Mouse (Mus musculus) erythroid progenitor cell, adult 5-6 weeks (primary cell): ENCODE measurements around the gene Rtp4. TPM values are rescaled to one million over a fixed set of nuclear protein-coding genes. Genes with fewer than 3 reads are reported as not detected.

Experiments used
- ATAC-seq: replicated peaks from 2 replicates; pipeline ENCODE4 v1.8.0; 2016; ENCODE audit warnings: moderate number of reproducible peaks, mild to moderate bottlenecking, moderate TSS enrichment, inconsistent platforms; ENCODE audit not compliant: poor library complexity, low FRiP score, severe bottlenecking
- total RNA-seq, 2 experiments: library from RNA; stranded (forward) in 1 of 2; stranded (reverse) in 1 of 2; fragments of 150-400 nt in 1 of 2; fragments of 186-747, 209-891 nt in 1 of 2; gene quantifications; 2 replicates each; pipeline versions ENCODE4 v1.2.3 to v1.2.4; 2015 to 2017; ENCODE audit warnings: low replicate concordance in 2 of 2

Gene Rtp4
- total RNA-seq, 2 experiments from 2014 or later, result 7.2 to 16.3 TPM

GRCm38 (mm10) chr16:23557669-23558068 is 37.6 kb downstream of the Rtp4 start:
- ATAC-seq, result no peak

DNA sequence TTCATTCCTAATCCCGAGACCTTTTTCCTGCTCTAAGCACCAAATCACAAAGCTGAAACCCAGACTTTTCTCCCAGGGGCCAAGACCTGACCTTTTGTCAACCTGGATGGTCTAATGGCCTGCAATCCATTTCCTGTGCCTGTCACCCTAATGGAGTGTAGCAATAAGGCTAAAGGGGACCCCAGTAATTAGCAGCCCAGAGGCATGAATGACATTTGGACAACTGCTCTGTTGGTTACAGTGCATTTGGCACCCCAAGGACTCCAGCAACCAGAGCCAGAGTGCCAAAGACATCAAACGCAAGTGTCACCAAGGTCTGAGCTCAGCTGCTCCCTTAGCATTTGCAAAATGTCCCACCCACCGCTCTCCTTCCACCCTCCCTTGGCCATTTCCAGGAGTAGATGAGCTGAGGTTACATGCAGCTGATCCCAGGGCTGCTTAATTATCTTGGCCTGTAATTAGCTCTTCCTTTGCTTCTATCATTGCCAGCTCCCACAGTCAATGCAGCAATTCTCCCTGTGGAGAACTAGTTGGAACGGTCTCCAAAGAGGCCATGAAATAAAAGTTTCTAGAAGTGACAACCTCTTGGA is 48.4 kb downstream of the Rtp4 start:
- ATAC-seq, result no peak

DNA sequence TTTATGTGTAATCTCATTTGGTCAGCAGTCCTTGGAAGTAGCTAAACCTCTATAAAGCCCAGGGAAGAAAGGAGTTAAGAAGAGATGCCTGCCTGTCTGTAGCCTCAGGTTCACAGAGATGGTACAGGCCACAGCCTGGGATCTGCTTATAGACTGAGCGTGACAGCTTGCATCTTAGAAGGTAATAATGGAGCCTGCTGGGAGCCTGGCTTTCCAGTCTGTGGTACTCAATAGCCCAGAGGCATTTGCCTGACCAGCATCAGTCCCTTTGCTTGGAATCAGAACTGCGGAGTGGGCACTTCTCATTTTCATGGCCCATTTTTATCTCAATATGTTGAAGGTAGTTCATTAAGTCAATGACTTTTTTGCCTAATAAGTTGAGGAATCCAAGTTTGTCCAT is 54.5 kb downstream of the Rtp4 start:
- no peak for ATAC-seq

- no peak for ATAC-seq
Measured at GRCm38 (mm10) chr16:23591119-23592105, 71.3 kb downstream of the Rtp4 start.

GRCm38 (mm10) chr16:23592501-23592900 is 72.4 kb downstream of the Rtp4 start:
- ATAC-seq, result no peak

GRCm38 (mm10) chr16:23596696-23597095 is 76.6 kb downstream of the Rtp4 start:
- no peak for ATAC-seq

DNA sequence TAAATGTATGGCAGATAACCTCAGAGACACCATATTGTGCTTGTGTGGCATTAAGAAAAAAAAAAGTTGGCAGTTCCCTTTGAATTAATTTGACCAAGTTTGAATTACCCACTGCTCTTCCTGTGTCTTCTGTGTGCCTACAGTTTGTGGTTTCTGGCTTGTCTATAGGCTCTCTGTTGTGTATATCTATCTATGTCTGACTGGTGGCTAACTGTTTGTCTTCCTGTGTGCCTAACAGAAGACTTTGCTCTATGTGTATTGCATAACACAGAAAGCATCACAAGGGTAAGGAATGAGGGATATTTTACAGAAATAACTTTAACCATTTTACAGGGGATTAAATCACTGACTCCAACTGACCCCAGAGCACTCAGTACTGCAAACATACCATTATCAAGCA is 77.9 kb downstream of the Rtp4 start:
- no peak for ATAC-seq

GRCm38 (mm10) chr16:23606220-23606619 is 86.1 kb downstream of the Rtp4 start:
- no peak for ATAC-seq

- no peak for ATAC-seq
Measured at GRCm38 (mm10) chr16:23606651-23607050, 86.6 kb downstream of the Rtp4 start.

DNA sequence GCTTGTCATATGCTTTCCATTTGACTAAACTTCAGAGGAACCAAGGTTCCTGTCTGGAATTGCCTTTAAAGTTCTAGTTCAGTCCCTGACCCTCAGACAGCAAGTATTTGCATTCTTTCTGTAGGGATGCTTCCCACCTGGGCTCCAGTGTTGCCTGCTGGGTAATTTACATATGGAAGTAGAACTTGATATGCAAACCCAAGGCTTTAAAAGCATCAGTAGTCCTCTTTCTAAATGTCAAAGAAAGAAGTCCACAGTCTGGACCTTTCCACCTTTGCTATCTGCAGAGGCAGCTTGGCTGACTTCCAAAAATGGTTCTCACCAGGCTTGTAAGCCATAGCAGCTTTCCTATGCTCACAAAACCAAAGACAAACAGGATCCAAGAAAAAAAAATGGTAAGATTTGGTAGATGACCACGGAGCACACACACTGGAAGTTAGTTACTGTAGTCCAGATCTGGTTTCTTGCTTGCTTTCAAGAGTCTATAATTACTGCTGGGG is 87.9 kb downstream of the Rtp4 start:
- ATAC-seq, result no peak

DNA sequence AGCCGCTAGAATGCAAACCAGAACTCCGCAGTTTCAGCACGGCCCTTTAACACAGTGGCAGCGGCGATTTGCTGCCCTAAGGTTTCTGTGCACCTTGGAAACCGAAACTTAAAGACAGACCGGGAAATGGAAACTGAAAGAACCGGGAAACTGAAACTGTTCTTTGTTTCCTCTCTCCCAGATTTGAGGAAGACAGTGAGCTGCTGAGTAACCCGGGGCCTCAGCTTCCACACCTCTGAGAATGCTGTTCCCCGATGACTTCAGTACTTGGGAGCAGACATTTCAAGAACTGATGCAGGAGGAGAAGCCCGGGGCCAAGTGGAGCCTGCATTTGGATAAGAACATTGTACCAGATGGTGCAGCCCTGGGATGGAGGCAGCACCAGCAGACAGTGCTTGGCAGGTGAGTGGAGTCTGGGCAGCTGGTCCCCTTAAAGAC is 89.7 kb downstream of the Rtp4 start:
- peak; percentile 34; the same call in 1 of the 2 replicates for ATAC-seq

GRCm38 (mm10) chr16:23624205-23624604 is 104.1 kb downstream of the Rtp4 start:
- ATAC-seq, result no peak

DNA sequence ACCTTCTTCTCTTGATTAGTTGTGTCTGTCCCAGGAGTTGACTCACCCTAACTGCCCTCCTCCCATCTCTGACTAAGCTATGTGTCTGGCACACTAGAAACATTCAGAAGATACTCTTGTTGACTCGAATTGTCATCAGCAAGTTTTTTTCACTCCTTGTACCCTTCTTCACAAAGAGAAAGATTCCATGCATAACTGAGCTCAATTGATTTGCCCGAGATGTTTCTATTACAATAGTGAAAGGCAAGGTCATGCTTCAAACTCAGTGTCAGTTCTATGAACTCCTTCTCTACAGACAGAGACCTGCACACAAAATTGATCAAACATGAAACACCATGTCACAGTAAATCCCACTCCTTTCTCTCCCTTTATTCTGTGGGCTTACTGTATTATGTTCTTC is 111.4 kb downstream of the Rtp4 start:
- ATAC-seq, result no peak

DNA sequence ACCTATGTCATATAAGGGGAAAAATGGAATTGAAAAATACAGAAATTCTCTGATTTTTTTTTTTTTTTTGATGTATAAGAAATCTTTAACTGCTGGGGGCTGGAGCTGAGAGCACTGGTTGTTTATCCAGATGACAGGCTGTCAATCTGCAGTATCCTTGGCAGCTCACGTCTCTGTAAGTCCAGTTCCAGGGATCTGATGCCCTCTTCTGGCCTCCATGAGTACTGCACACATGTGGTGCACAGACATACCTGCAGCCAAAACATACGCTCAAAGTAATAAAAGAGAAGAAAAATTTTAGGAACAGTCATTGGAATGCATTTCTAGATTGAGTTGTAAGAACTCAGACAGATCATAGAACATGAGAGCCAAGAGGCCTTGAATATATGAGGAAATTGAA is 112.6 kb downstream of the Rtp4 start:
- ATAC-seq, result no peak

DNA sequence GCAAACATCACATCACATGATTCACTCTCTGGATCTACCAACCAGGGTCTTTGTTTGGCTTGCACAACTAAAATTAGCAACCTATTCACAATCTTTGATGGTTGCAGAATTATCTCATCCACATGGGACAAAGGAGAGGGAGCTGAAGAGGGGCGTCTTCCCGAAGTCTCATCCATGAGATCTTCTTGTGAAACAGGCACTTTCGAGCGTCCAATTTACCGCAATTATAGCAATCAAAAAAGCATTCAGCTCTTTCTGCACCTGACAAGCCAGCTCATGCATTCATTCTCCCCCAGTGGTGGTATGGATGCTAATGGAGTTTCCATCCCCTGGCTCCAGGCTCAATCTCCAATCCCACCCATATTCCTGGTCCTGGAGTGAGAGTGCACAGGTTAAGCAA is 132.9 kb downstream of the Rtp4 start:
- ATAC-seq, result no peak

- ATAC-seq, result no peak
Measured at GRCm38 (mm10) chr16:23653479-23653878, 133.4 kb downstream of the Rtp4 start.

- ATAC-seq, result no peak
Measured at GRCm38 (mm10) chr16:23659597-23660531, 139.8 kb downstream of the Rtp4 start.
